Mouse (Mus musculus) hindbrain, embryonic 14.5 days (tissue): ENCODE measurements around the gene Pirt. TPM values are rescaled to one million over a fixed set of nuclear protein-coding genes. Genes with fewer than 3 reads are reported as not detected.

ENCODE experiments used
- ATAC-seq: fragments of 200-750 bp; cut with Nextera tagmentation; 2 replicates; pipeline ENCODE4 v1.8.0; 2017; ENCODE audit warnings: moderate number of reproducible peaks, mild to moderate bottlenecking, moderate TSS enrichment, moderate library complexity; ENCODE audit not compliant: low FRiP score
- DNase-seq: peaks from one replicate; pipeline ENCODE4 v3.0.0-alpha.2; 2015; ENCODE audit warnings: low spot score
- H3K27ac ChIP-seq: fragments of 300-500 bp; sonication (generic); 2 replicates; pipeline ENCODE4 v1.5.1; 2014; ENCODE audit warnings: mild to moderate bottlenecking, moderate library complexity
- H3K27me3 ChIP-seq: fragments of 300-500 bp; sonication (generic); 2 replicates; pipeline ENCODE4 v1.6.1; 2014; ENCODE audit warnings: mild to moderate bottlenecking, low read length, mixed read lengths; ENCODE audit not compliant: control insufficient read depth, insufficient read depth
- H3K36me3 ChIP-seq: fragments of 300-500 bp; sonication (generic); replicated peaks from 2 replicates; pipeline ENCODE4 v1.6.1; 2014; ENCODE audit not compliant: control insufficient read depth, insufficient read depth
- H3K4me1 ChIP-seq: fragments of 300-500 bp; sonication (generic); replicated peaks from 2 replicates; pipeline ENCODE4 v1.6.1; 2014; ENCODE audit warnings: antibody characterized with exemption, low read length, mixed read lengths; ENCODE audit not compliant: control insufficient read depth, insufficient read depth
- H3K4me2 ChIP-seq: fragments of 300-500 bp; sonication (generic); replicated peaks from 2 replicates; pipeline ENCODE4 v1.6.1; 2014; ENCODE audit warnings: mild to moderate bottlenecking, moderate library complexity
- H3K4me3 ChIP-seq: fragments of 300-500 bp; sonication (generic); replicated peaks from 2 replicates; pipeline ENCODE4 v1.5.1; 2014; ENCODE audit warnings: mild to moderate bottlenecking, low read length
- H3K9ac ChIP-seq: fragments of 300-500 bp; sonication (generic); 2 replicates; pipeline ENCODE4 v1.6.1; 2014
- H3K9me3 ChIP-seq: fragments of 300-500 bp; sonication (generic); 2 replicates; pipeline ENCODE4 v1.6.1; 2016; ENCODE audit warnings: low read length; ENCODE audit not compliant: control insufficient read depth
- WGBS: fragments of 180-500 bp; shearing (Covaris S2); extraction: QIAGEN DNeasy Blood & Tissue Kit; methylation state at CpG from one replicate; pipeline ENCODE4 v1.1.7; 2014; 5-methylcytosine and 5-hydroxymethylcytosine counted together
- polyA plus RNA-seq: library from polyadenylated mRNA; unstranded; fragments of >200 nt; fragmentation: Nextera tagmentation; extraction: Ambion mirVana; gene quantifications from 2 replicates; pipeline ENCODE4 v1.2.1, GENCODE M21; 2014

The Pirt gene
- polyA plus RNA-seq, 1 experiment from 2014 or later: 1.2 TPM

DNA sequence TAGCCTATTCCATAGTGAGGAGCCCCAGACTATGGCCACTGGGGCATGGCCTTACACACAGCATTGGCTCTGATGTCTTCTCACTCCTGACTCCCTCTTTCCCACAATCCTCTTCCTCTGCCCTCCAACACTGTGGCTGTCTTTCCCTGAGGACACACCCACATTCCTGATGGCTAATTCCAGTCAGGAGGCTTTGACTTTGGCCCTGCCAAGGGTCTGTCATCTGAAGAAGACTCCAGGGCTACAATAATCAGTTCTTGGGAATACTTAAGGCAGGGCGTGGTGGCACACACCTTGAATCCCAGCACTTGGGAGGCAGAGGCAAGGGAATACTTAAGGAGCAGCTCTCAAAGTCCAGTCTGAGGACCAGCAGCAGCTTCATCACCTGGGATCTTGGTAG is 56.8 kb downstream of the Pirt start:
- WGBS: 81% methylated on average over 1 of the region's 1 CpGs

DNA sequence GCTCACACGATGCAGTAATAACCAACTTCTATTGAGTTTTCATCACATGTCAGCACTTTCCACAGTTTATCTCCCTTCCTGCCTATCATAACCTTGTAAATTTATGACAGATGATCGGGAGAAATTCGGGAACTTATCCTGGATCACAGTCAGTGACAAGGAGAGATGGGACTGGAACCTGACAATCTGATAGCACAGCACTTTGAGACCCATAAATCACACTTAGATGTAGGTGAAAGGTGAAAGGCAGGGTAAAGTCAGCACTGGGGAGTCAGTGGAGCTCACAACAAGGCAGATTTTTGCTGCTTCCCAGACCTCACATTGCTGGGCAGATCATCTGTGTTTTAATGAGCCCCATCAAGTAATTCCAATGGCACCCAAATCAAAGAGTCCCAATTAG is 61.7 kb downstream of the Pirt start:
- DNase-seq (no peak), ATAC-seq (no peak)
- H3K36me3 ChIP-seq: no peaks in the 10 kb centered on the region
- H3K4me3 ChIP-seq: no peak overlapping the region
- H3K4me2 ChIP-seq: no peak overlapping the region
- no peak overlapping the region for H3K9ac ChIP-seq
- no peaks in the 10 kb centered on the region for H3K27me3 ChIP-seq
- WGBS: 84% methylated on average over 3 of the region's 3 CpGs
- H3K4me1 ChIP-seq: no peaks in the 10 kb centered on the region
- no peak overlapping the region for H3K27ac ChIP-seq
- H3K9me3 ChIP-seq: peaks cover 17% of the 10 kb centered on the region

More for the DNA sequence above, 56.8 kb downstream of the Pirt start:
- no peaks in the 10 kb centered on the region for H3K4me1 ChIP-seq
- ATAC-seq: no peak
- no peak for DNase-seq
- no peaks in the 10 kb centered on the region for H3K36me3 ChIP-seq
- H3K4me2 ChIP-seq: no peak overlapping the region
- no peak overlapping the region for H3K27ac ChIP-seq
- no peak overlapping the region for H3K4me3 ChIP-seq
- no peak overlapping the region for H3K9ac ChIP-seq
- no peaks in the 10 kb centered on the region for H3K9me3 ChIP-seq
- H3K27me3 ChIP-seq: no peaks in the 10 kb centered on the region

DNA sequence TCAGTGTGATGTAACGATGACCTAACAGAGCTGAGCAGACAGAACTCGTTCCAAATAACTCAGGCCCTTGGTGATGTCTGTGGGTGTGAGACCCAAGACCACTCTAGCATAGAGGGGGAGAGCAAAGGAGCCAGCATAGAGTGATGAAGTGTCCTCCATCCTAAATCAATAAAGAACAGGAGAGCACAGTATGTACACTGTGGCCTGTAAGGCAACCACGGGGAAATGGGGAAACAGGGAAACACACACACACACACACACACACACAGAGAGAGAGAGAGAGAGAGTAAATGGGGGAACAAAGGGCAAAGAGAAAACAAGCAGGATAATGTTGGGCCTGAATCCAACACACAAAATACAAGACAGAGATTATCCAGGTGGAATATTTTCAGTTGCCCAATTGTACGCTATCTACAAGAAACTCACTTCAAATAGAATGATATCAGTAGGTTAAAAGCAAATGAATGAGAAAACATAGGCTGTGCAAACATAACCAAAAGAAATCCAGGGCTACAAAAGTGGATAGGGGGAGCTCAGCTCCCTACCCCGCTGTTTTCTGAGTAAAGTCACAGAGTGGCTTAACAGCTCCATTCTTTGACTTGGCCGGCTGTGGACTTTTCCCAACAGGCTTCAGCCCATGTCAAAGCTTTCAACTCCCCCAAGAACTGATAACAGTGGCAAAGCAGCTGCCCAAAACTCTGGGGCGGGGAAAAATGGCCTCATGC is 64.0 kb downstream of the Pirt start:
- DNase-seq: no peak
- H3K4me1 ChIP-seq: no peaks in the 10 kb centered on the region
- H3K9ac ChIP-seq: no peak overlapping the region
- 92% methylated on average over 7 of the region's 7 CpGs for WGBS
- H3K9me3 ChIP-seq: peaks cover 17% of the 10 kb centered on the region
- no peak for ATAC-seq
- no peaks in the 10 kb centered on the region for H3K27me3 ChIP-seq
- no peaks in the 10 kb centered on the region for H3K36me3 ChIP-seq
- no peak overlapping the region for H3K4me3 ChIP-seq
- H3K27ac ChIP-seq: no peak overlapping the region
- H3K4me2 ChIP-seq: no peak overlapping the region

Other genes with a start within 250 kb of the Pirt start
- gene Tmem238l, start 44.7 kb downstream of the Pirt start, polyA plus RNA-seq: not detected in 2 replicates
- gene Tmem220, start 113.2 kb downstream of the Pirt start, polyA plus RNA-seq: 0.59 and 1.1 TPM in 2 replicates
- 32.4 and 37.0 TPM in 2 replicates for gene Adprm, start 140.6 kb downstream of the Pirt start, polyA plus RNA-seq
- 10.2 and 11.7 TPM in 2 replicates for gene Sco1, start 140.7 kb downstream of the Pirt start, polyA plus RNA-seq
- gene Myh3, start 166.3 kb downstream of the Pirt start, polyA plus RNA-seq: 0.17 and 0.23 TPM in 2 replicates